In genomic region chr11:102297577-102298556, GRCm38 (mm10) we compare ENCODE assay signal across 7 mouse cellular contexts. TPM values are rescaled to one million over a fixed set of nuclear protein-coding genes. Genes with fewer than 3 reads are reported as not detected.
DNase-seq lines count a peak whose midpoint lies in the region; ATAC-seq and TF ChIP-seq lines count a peak whose summit lies in the region.

No protein-coding gene starts in this region.

- peak overlapping the region; percentile 98 for H3K27ac ChIP-seq in embryonic facial prominence, embryonic 10.5 days (replicated peaks)

- H3K27me3 ChIP-seq in megakaryocyte, embryonic 14.5 days (replicated peaks), result no peaks in the 10 kb centered on the region
- H3K27me3 ChIP-seq in embryonic facial prominence, embryonic 10.5 days (replicated peaks; ENCODE audit: low read depth, poor library complexity, severe bottlenecking), result no peaks in the 10 kb centered on the region
- H3K27me3 ChIP-seq in myocyte (ENCODE audit: control insufficient read depth, insufficient read depth, insufficient read length), result no peaks in the 10 kb centered on the region

- peak overlapping the region; percentile 88 for H3ac ChIP-seq in myocyte (ENCODE audit: control insufficient read depth, insufficient read length)

- no peaks in the 10 kb centered on the region for H3K9me3 ChIP-seq in megakaryocyte, embryonic 14.5 days
- H3K9me3 ChIP-seq in embryonic facial prominence, embryonic 10.5 days, result no peaks in the 10 kb centered on the region

- peaks cover 47% of the 10 kb centered on the region for H3K4me1 ChIP-seq in megakaryocyte, embryonic 14.5 days
- H3K4me1 ChIP-seq in embryonic facial prominence, embryonic 10.5 days, result peaks cover 35% of the 10 kb centered on the region

- H3K4me2 ChIP-seq in myocyte (ENCODE audit: low read depth), result peak overlapping the region; percentile 93

- ATAC-seq in megakaryocyte, adult 5-6 weeks (ENCODE audit: poor library complexity, severe bottlenecking), result no peak

- peaks cover 21% of the 10 kb centered on the region for H3K36me3 ChIP-seq in megakaryocyte, embryonic 14.5 days (replicated peaks; ENCODE audit: low read length)
- peaks cover 22% of the 10 kb centered on the region for H3K36me3 ChIP-seq in embryonic facial prominence, embryonic 10.5 days (replicated peaks)
- H3K36me3 ChIP-seq in myocyte (ENCODE audit: control insufficient read depth, insufficient read depth), result peaks cover 14% of the 10 kb centered on the region

- TF ChIP-seq POLR2A in myocyte (IDR thresholded peaks at IDR 0.05; ENCODE audit: insufficient read length, low read depth), result no peak

- peak overlapping the region; percentile 96 for H3K4me3 ChIP-seq in megakaryocyte, embryonic 14.5 days (replicated peaks)
- H3K4me3 ChIP-seq in embryonic facial prominence, embryonic 10.5 days, result peak overlapping the region; percentile 96
- H3K4me3 ChIP-seq in myocyte, result peak overlapping the region; percentile 56

- 29% methylated on average over 27 of the region's 27 CpGs for WGBS in embryonic facial prominence, embryonic 10.5 days

- DNase-seq in embryonic facial prominence, embryonic 10.5 days (ENCODE audit: low spot score), result no peak
- peak; percentile 83 for DNase-seq in induced T-regulatory cell, adult 2 months (ENCODE audit: low read depth)
- DNase-seq in yolk sac, embryonic 10.5 days (ENCODE audit: low spot score), result no peak
- no peak for DNase-seq in spleen, adult 12 weeks (ENCODE audit: low spot score)

- H3K79me2 ChIP-seq in myocyte (ENCODE audit: control insufficient read depth, insufficient read depth), result peaks cover 9% of the 10 kb centered on the region

TF ChIP-seq in myocyte, 11 proteins besides CTCF, POLR2A, EP300 and RAD21:
- TF ChIP-seq TCF3 (IDR thresholded peaks at IDR 0.05; ENCODE audit: insufficient read length, low read depth), result no peak
- peak in 1 of 3 experiments; percentile 33 for TF ChIP-seq MYOG (IDR thresholded peaks at IDR 0.05; ENCODE audit: control insufficient read depth in 1 of 3, insufficient read depth in 1 of 3, insufficient read length in 2 of 3, low read depth in 2 of 3)
- peak in 1 of 3 experiments; percentile 67 for TF ChIP-seq MYOD1 (IDR thresholded peaks at IDR 0.05; ENCODE audit: control insufficient read depth in 1 of 3, insufficient read length in 2 of 3, low read depth in 2 of 3)

RNA-seq across cellular contexts. Expression of gene Atxn7l3, which starts 1.4 kb away (rescaled TPM):
- polyA plus RNA-seq in megakaryocyte, embryonic 14.5 days (2012; ENCODE audit: insufficient read depth, low replicate concordance), result 64.8 and 80.0 TPM in 2 replicates
- total RNA-seq in megakaryocyte, adult 5-6 weeks (2015), result 24.9 and 26.9 TPM in 2 replicates
- total RNA-seq in megakaryocyte, adult 5-6 weeks (2017), result 25.5 and 25.7 TPM in 2 replicates
- 15.6 and 18.2 TPM in 2 replicates for polyA plus RNA-seq in embryonic facial prominence, embryonic 10.5 days (2016; fragmentation: Nextera tagmentation; extraction: Ambion mirVana)
- polyA plus RNA-seq in myocyte (2012; fragmentation: generic; extraction: Trizol), result 39.5 TPM

RNA-seq across cellular contexts. Expression of gene Tmub2, which starts 13.1 kb away (rescaled TPM):
- polyA plus RNA-seq in megakaryocyte, embryonic 14.5 days (2012; ENCODE audit: insufficient read depth, low replicate concordance), result 46.7 and 48.3 TPM in 2 replicates
- 20.8 and 22.0 TPM in 2 replicates for total RNA-seq in megakaryocyte, adult 5-6 weeks (2015)
- total RNA-seq in megakaryocyte, adult 5-6 weeks (2017), result 27.0 and 27.5 TPM in 2 replicates
- polyA plus RNA-seq in embryonic facial prominence, embryonic 10.5 days (2016; fragmentation: Nextera tagmentation; extraction: Ambion mirVana), result 45.2 and 46.2 TPM in 2 replicates
- 39.5 TPM for polyA plus RNA-seq in myocyte (2012; fragmentation: generic; extraction: Trizol)

RNA-seq across cellular contexts. Expression of gene Ubtf, which starts 21.7 kb away (rescaled TPM):
- 46.9 and 85.8 TPM in 2 replicates for polyA plus RNA-seq in megakaryocyte, embryonic 14.5 days (2012; ENCODE audit: insufficient read depth, low replicate concordance)
- total RNA-seq in megakaryocyte, adult 5-6 weeks (2015), result 19.6 and 22.4 TPM in 2 replicates
- 82.8 and 90.2 TPM in 2 replicates for total RNA-seq in megakaryocyte, adult 5-6 weeks (2017)
- polyA plus RNA-seq in embryonic facial prominence, embryonic 10.5 days (2016; fragmentation: Nextera tagmentation; extraction: Ambion mirVana), result 94.2 and 96.3 TPM in 2 replicates
- 58.6 TPM for polyA plus RNA-seq in myocyte (2012; fragmentation: generic; extraction: Trizol)

RNA-seq across cellular contexts. Expression of gene Asb16, which starts 29.3 kb away (rescaled TPM):
- polyA plus RNA-seq in megakaryocyte, embryonic 14.5 days (2012; ENCODE audit: insufficient read depth, low replicate concordance), result not detected in 2 replicates
- 0.04 TPM in 1 of 2 replicates, not detected in the other for total RNA-seq in megakaryocyte, adult 5-6 weeks (2015)
- total RNA-seq in megakaryocyte, adult 5-6 weeks (2017), result not detected in 2 replicates
- 0.09 and 0.10 TPM in 2 replicates for polyA plus RNA-seq in embryonic facial prominence, embryonic 10.5 days (2016; fragmentation: Nextera tagmentation; extraction: Ambion mirVana)
- polyA plus RNA-seq in myocyte (2012; fragmentation: generic; extraction: Trizol), result 5.1 TPM

RNA-seq across cellular contexts. Expression of gene BC030867, which starts 49.2 kb away (rescaled TPM):
- 2.6 and 4.2 TPM in 2 replicates for polyA plus RNA-seq in megakaryocyte, embryonic 14.5 days (2012; ENCODE audit: insufficient read depth, low replicate concordance)
- 8.7 and 12.8 TPM in 2 replicates for total RNA-seq in megakaryocyte, adult 5-6 weeks (2015)
- 4.6 and 5.0 TPM in 2 replicates for total RNA-seq in megakaryocyte, adult 5-6 weeks (2017)
- 30.1 and 32.4 TPM in 2 replicates for polyA plus RNA-seq in embryonic facial prominence, embryonic 10.5 days (2016; fragmentation: Nextera tagmentation; extraction: Ambion mirVana)
- 4.4 TPM for polyA plus RNA-seq in myocyte (2012; fragmentation: generic; extraction: Trizol)
